Mouse (Mus musculus) neural tube, embryonic 11.5 days (tissue): ENCODE results near the gene Cdc42ep5. TPM values are rescaled to one million over a fixed set of nuclear protein-coding genes. Genes with fewer than 3 reads are reported as not detected.
"Not testable (repeated sequence)": the region's sequence is repeated elsewhere in the genome, so short reads cannot be mapped to it uniquely, and the experiment has no call there.

Source experiments
- ATAC-seq: fragments of 200-750 bp; cut with Nextera tagmentation; 2 replicates; pipeline ENCODE4 v1.8.0; 2017; ENCODE audit warnings: moderate number of reproducible peaks, mild to moderate bottlenecking, moderate TSS enrichment, moderate library complexity; ENCODE audit not compliant: insufficient read depth, low FRiP score, low TSS enrichment
- DNase-seq: peaks from one replicate; pipeline ENCODE4 v3.0.0-alpha.2; 2015; ENCODE audit warnings: low spot score
- H3K27ac ChIP-seq: fragments of 300-500 bp; sonication (generic); 2 replicates; pipeline ENCODE4 v1.5.1; 2014; ENCODE audit warnings: low read depth, mild to moderate bottlenecking, low read length
- H3K27me3 ChIP-seq: fragments of 300-500 bp; sonication (generic); 2 replicates; pipeline ENCODE4 v1.6.1; 2014; ENCODE audit warnings: mild to moderate bottlenecking, low read length, mixed read lengths; ENCODE audit not compliant: control insufficient read depth, insufficient read depth
- H3K36me3 ChIP-seq: fragments of 300-500 bp; sonication (generic); 2 replicates; pipeline ENCODE4 v1.6.1; 2014; ENCODE audit warnings: mild to moderate bottlenecking, low read length, moderate library complexity, mixed read lengths; ENCODE audit not compliant: control insufficient read depth, insufficient read depth
- H3K4me1 ChIP-seq: fragments of 300-500 bp; sonication (generic); 2 replicates; pipeline ENCODE4 v1.6.1; 2014; ENCODE audit warnings: low read length, mixed read lengths; ENCODE audit not compliant: control insufficient read depth, insufficient read depth
- H3K4me2 ChIP-seq: fragments of 300-500 bp; sonication (generic); 2 replicates; pipeline ENCODE4 v1.6.1; 2014; ENCODE audit warnings: low read depth, mild to moderate bottlenecking, moderate library complexity
- H3K4me3 ChIP-seq: fragments of 300-500 bp; sonication (generic); 2 replicates; pipeline ENCODE4 v1.5.1; 2014; ENCODE audit warnings: low read depth, low read length
- H3K9ac ChIP-seq: fragments of 300-500 bp; sonication (generic); 2 replicates; pipeline ENCODE4 v1.6.1; 2014; ENCODE audit warnings: mild to moderate bottlenecking, low read length
- H3K9me3 ChIP-seq: fragments of 300-500 bp; sonication (generic); 2 replicates; pipeline ENCODE4 v1.6.1; 2016; ENCODE audit warnings: low read length; ENCODE audit not compliant: control insufficient read depth
- WGBS: fragments of 180-500 bp; shearing (Covaris S2); extraction: QIAGEN DNeasy Blood & Tissue Kit; methylation state at CpG from one replicate; pipeline ENCODE4 v1.1.7; 2014; 5-methylcytosine and 5-hydroxymethylcytosine counted together
- polyA plus RNA-seq: library from polyadenylated mRNA; unstranded; fragments of >200 nt; fragmentation: Nextera tagmentation; extraction: Ambion mirVana; gene quantifications from 2 replicates; pipeline ENCODE4 v1.2.1, GENCODE M21; 2014

The Cdc42ep5 gene
- polyA plus RNA-seq, 1 experiment from 2014 or later, result 18.7 TPM

DNA sequence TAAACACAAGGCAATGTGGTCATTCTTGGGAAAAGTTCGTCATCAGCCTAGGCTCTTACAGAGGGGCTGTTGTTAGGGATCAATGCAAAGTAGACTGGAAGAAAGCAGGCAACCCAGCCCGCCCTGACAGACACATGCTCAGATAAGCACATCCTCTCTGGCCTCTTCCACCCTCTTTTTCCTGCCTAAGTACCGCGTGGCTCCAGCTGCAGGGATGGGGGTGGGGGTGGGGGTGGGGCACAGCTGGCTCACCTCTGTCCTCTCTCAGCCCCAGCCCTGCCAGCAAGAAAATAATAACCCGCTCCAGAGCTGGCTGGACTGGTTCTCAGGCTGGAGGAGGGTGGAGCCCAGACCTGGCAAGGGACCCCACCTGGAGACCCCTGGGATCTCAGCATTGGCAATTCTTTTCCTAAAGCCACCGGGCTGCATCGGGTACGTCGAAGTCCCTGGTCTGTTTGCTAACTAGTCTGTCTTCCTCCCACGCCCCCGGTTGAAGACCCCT, 1.0 kb downstream of the Cdc42ep5 start:
- H3K9ac ChIP-seq, result no peak overlapping the region; the same call in 1 of the 2 replicates
- ATAC-seq, result 0 out of 2 replicates have a peak, but pooled peaks have one; percentile 35
- no peaks in the 10 kb centered on the region for H3K9me3 ChIP-seq
- peak overlapping the region; percentile 36 for H3K4me3 ChIP-seq
- H3K4me2 ChIP-seq, result peak overlapping the region; percentile 58
- DNase-seq, result no peak
- no peaks in the 10 kb centered on the region for H3K27me3 ChIP-seq
- H3K36me3 ChIP-seq, result no peaks in the 10 kb centered on the region
- WGBS, result 1% methylated on average over 11 of the region's 11 CpGs
- H3K27ac ChIP-seq, result no peak overlapping the region
- peaks cover 5% of the 10 kb centered on the region; the same call in 1 of the 2 replicates for H3K4me1 ChIP-seq

DNA sequence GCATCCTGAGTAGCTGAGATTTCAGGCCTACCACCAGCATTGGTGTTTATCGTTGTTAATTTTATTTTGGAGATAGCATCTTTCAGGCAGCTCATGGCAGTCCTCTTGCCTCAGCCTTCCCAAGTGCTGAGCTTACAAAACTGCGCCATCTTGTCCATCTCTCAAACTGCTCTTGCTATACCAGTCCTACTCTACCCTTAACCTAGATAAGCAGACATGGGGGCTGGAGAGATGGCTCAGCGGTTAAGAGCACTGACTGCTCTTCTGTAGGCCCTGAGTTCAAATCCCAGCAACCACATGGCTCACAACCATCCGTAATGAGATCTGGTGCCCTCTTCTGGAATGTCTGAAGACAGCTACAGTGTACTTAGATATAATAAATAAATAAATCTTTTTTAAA, 3.1 kb downstream of the Cdc42ep5 start:
- not testable (repeated sequence) for H3K4me2 ChIP-seq, H3K27me3 ChIP-seq, H3K9ac ChIP-seq, H3K4me1 ChIP-seq, H3K36me3 ChIP-seq, H3K27ac ChIP-seq, H3K9me3 ChIP-seq, DNase-seq, H3K4me3 ChIP-seq, ATAC-seq
- 94% methylated on average over 4 of the region's 4 CpGs for WGBS

GRCm38 (mm10) chr7:4154976-4155375, 9.7 kb downstream of the Cdc42ep5 start:
- no peaks in the 10 kb centered on the region for H3K9me3 ChIP-seq
- no peak overlapping the region for H3K27ac ChIP-seq
- no peak overlapping the region for H3K9ac ChIP-seq
- 39% methylated on average over 4 of the region's 4 CpGs for WGBS
- no peak for ATAC-seq
- H3K36me3 ChIP-seq, result no peaks in the 10 kb centered on the region
- H3K27me3 ChIP-seq, result peaks cover 16% of the 10 kb centered on the region
- DNase-seq, result no peak
- no peak overlapping the region for H3K4me3 ChIP-seq
- H3K4me2 ChIP-seq, result no peak overlapping the region
- H3K4me1 ChIP-seq, result no peaks in the 10 kb centered on the region

- Histone ChIP-seq H3K27ac (no peak overlapping the region), H3K9ac (no peak overlapping the region), H3K4me2 (no peak overlapping the region), H3K4me1 (no peaks in the 10 kb centered on the region), H3K4me3 (no peak overlapping the region), H3K9me3 (no peaks in the 10 kb centered on the region), H3K36me3 (no peaks in the 10 kb centered on the region), H3K27me3 (peaks cover 16% of the 10 kb centered on the region)
- WGBS, result 81% methylated on average over 5 of the region's 5 CpGs
- ATAC-seq (no peak), DNase-seq (no peak)
Observed at GRCm38 (mm10) chr7:4154356-4154755, 10.3 kb downstream of the Cdc42ep5 start.

DNA sequence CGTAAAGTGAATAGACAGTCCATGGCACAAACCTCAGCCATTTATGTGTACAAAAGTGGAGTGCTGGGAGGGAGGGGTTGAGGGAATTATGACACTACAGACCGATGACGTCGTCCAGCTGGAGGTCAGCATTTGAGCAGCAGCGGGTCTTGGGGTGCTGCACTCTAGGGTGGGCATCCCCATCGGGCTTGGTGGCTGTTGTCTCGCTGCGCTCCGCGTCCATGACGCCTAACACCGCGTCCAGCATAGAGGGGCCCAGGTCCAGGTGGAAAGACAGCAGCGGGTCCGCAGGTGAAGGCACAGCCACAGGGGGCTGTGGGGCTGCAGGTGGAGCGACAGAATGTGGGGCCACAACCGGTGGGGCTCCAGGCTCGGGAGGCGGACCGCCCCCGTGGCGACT, 13.4 kb downstream of the Cdc42ep5 start:
- Histone ChIP-seq H3K4me3 (0 out of 2 replicates have a peak overlapping the region, but pooled peaks have one; percentile 4), H3K4me2 (0 out of 2 replicates have a peak overlapping the region, but pooled peaks have one; percentile 5), H3K4me1 (no peaks in the 10 kb centered on the region), H3K9me3 (no peaks in the 10 kb centered on the region), H3K27ac (no peak overlapping the region), H3K36me3 (peaks cover 10% of the 10 kb centered on the region), H3K9ac (no peak overlapping the region), H3K27me3 (peaks cover 16% of the 10 kb centered on the region)
- ATAC-seq (no peak), DNase-seq (no peak)
- 8% methylated on average over 22 of the region's 22 CpGs for WGBS

- no peak overlapping the region for H3K9ac ChIP-seq
Observed at GRCm38 (mm10) chr7:4150811-4151221, 13.8 kb downstream of the Cdc42ep5 start.

GRCm38 (mm10) chr7:4150059-4150541, 14.6 kb downstream of the Cdc42ep5 start, which contains the start of gene Leng9:
Leng9 (minus strand) TSS chr7:4150374.
- Histone ChIP-seq H3K36me3 (peaks cover 17% of the 10 kb centered on the region), H3K27me3 (peaks cover 16% of the 10 kb centered on the region), H3K9me3 (no peaks in the 10 kb centered on the region), H3K4me2 (peak within 1 kb of the TSS; percentile 95), H3K4me1 (no peaks in the 10 kb centered on the region), H3K27ac (peak within 1 kb of the TSS; percentile 82), H3K9ac (peak within 1 kb of the TSS; percentile 71), H3K4me3 (peak within 1 kb of the TSS; percentile 61)
- ATAC-seq (peak; percentile 39), DNase-seq (no peak)
- under 1% methylated on average over 14 of the region's 14 CpGs for WGBS

More at GRCm38 (mm10) chr7:4150811-4151221, 13.8 kb downstream of the Cdc42ep5 start:
- 10% methylated on average over 14 of the region's 14 CpGs for WGBS
- no peaks in the 10 kb centered on the region for H3K9me3 ChIP-seq
- ATAC-seq (no peak), DNase-seq (no peak)
- peaks cover 16% of the 10 kb centered on the region for H3K27me3 ChIP-seq
- peak overlapping the region; percentile 11; the same call in 1 of the 2 replicates for H3K4me3 ChIP-seq
- no peak overlapping the region; the same call in 1 of the 2 replicates for H3K4me2 ChIP-seq
- H3K36me3 ChIP-seq, result peaks cover 12% of the 10 kb centered on the region
- no peak overlapping the region for H3K27ac ChIP-seq
- H3K4me1 ChIP-seq, result no peaks in the 10 kb centered on the region

- peak; percentile 74 for DNase-seq
- Histone ChIP-seq H3K9me3 (no peaks in the 10 kb centered on the region), H3K4me3 (peak overlapping the region; percentile 61), H3K27ac (peak overlapping the region; percentile 82), H3K4me1 (no peaks in the 10 kb centered on the region), H3K36me3 (peaks cover 21% of the 10 kb centered on the region), H3K4me2 (peak overlapping the region; percentile 95), H3K9ac (peak overlapping the region; percentile 71), H3K27me3 (peaks cover 16% of the 10 kb centered on the region)
- under 1% methylated on average over 64 of the region's 64 CpGs for WGBS
- ATAC-seq, result peak; percentile 74
Observed at GRCm38 (mm10) chr7:4149209-4150054, 15.2 kb downstream of the Cdc42ep5 start.
